Mouse (Mus musculus) liver, postnatal 0 days (tissue): ENCODE data around the gene Gm20425.

Source experiments
- CTCF ChIP-seq: sonication (generic); IDR thresholded peaks from 2 replicates; pipeline ENCODE4 v1.5.1; 2016; ENCODE audit warnings: antibody characterized with exemption, low read depth
- EP300 ChIP-seq: IDR thresholded peaks from 2 replicates; pipeline ENCODE4 v1.6.1; 2016; ENCODE audit warnings: antibody characterized with exemption, low read depth, mild to moderate bottlenecking

DNA sequence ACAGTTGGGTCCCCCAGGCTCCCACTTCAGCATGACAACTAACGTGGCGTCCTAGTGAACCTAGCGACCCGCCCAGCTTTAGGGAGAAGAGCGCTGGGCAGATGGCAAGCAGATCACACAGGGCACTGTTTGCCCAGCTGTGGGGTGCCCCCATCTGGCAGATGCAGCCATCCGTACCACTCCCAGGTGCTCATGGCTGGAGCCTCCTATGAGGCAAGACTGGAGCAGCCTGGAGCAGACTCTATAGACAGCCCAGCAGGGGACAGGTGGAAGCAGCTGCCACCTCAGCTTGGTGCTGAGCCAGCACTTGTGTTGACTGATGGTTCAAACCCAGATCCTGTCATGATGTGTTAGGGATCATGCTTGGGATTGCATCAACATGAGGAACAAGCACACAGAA, 62.1 kb downstream of the Gm20425 start:
- no peak for TF ChIP-seq CTCF
- no peak for TF ChIP-seq EP300
